Mouse (Mus musculus) lung, adult 2 months (tissue): Measurements from ENCODE around the gene Dgkb.

Experiments used
- CTCF ChIP-seq: fragments of 200-500 bp; IDR thresholded peaks from 2 replicates; pipeline ENCODE4 v1.5.1; 2011; ENCODE audit warnings: mild to moderate bottlenecking, low read length, control low read depth; ENCODE audit not compliant: insufficient read depth
- POLR2A ChIP-seq: fragments of 200-500 bp; IDR thresholded peaks from 2 replicates; pipeline ENCODE4 v1.6.1; 2011; ENCODE audit warnings: low read depth, mild to moderate bottlenecking, control low read depth, low read length, borderline replicate concordance; ENCODE audit errors: extremely low read depth

DNA sequence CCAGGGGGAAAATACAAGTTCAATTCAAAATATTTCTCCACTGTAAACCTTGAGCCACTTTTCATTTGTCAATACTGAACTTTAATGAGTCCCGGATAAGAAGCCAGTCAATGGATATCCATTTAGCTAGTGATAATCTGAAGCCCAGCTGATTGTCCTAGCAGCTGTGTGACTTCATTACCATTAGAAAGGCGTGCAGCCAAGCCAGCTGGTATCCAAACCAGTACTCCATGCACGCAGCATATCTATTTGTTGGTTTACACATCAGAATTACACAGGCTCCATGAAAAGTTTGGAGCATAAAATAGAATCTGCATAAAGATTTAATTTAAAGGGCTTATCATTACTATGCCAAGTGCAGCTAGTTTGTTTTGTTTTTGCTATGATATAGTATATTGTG is 486.3 kb downstream of the Dgkb start:
- no peak for TF ChIP-seq POLR2A
- TF ChIP-seq CTCF: no peak
